Mouse (Mus musculus) brown adipose tissue, adult 24 weeks (tissue): Measurements from ENCODE around the gene Dnajb4. TPM values are rescaled to one million over a fixed set of nuclear protein-coding genes. Genes with fewer than 3 reads are reported as not detected.
"Not testable (repeated sequence)": the region's sequence is repeated elsewhere in the genome, so short reads cannot be mapped to it uniquely, and the experiment has no call there.

Experiments used
- H3K27ac ChIP-seq: fragments of 200-500 bp; replicated peaks from 2 replicates; pipeline ENCODE4 v1.5.1; 2012; ENCODE audit warnings: low read depth, mild to moderate bottlenecking, low read length
- H3K4me1 ChIP-seq: fragments of 200-500 bp; 2 replicates; pipeline ENCODE4 v1.6.1; 2012; ENCODE audit warnings: low read length, mixed read lengths; ENCODE audit not compliant: control insufficient read depth, insufficient read depth, insufficient read length
- H3K4me3 ChIP-seq: fragments of 200-500 bp; 2 replicates; pipeline ENCODE4 v1.5.1; 2012; ENCODE audit warnings: low read depth, mild to moderate bottlenecking, low read length, moderate library complexity; ENCODE audit not compliant: insufficient read depth
- polyA plus RNA-seq: library from polyadenylated mRNA; stranded (reverse); fragments of >200 nt; gene quantifications from 2 replicates; pipeline ENCODE4 v1.2.4, GENCODE M21; 2012; ENCODE audit not compliant: missing spikeins, insufficient read depth, insufficient read length

Gene Dnajb4
- polyA plus RNA-seq, 1 experiment = 40.7 TPM

GRCm38 (mm10) chr3:152197246-152197645 is 12.9 kb downstream of the Dnajb4 start:
- H3K4me1 ChIP-seq, H3K4me3 ChIP-seq, H3K27ac ChIP-seq: not testable (repeated sequence)

GRCm38 (mm10) chr3:152193635-152194097 is 16.4 kb downstream of the Dnajb4 start:
- peak overlapping the region; percentile 61 for H3K4me3 ChIP-seq
- H3K4me1 ChIP-seq = peaks cover 8% of the 10 kb centered on the region
- H3K27ac ChIP-seq = peak overlapping the region; percentile 68

GRCm38 (mm10) chr3:152193177-152193576 is 16.9 kb downstream of the Dnajb4 start:
- peak overlapping the region; percentile 68 for H3K27ac ChIP-seq

GRCm38 (mm10) chr3:152192238-152192931 is 17.7 kb downstream of the Dnajb4 start:
- H3K4me3 ChIP-seq = peak overlapping the region; percentile 67
- H3K4me1 ChIP-seq = peaks cover 8% of the 10 kb centered on the region
- H3K27ac ChIP-seq = peak overlapping the region; percentile 50

More at GRCm38 (mm10) chr3:152193177-152193576, 16.9 kb downstream of the Dnajb4 start:
- H3K4me3 ChIP-seq = peak overlapping the region; percentile 61
- peaks cover 8% of the 10 kb centered on the region for H3K4me1 ChIP-seq

GRCm38 (mm10) chr3:152191791-152192237 is 18.3 kb downstream of the Dnajb4 start:
- peak overlapping the region; percentile 67 for H3K4me3 ChIP-seq
- H3K27ac ChIP-seq = peak overlapping the region; percentile 50
- H3K4me1 ChIP-seq = peaks cover 9% of the 10 kb centered on the region

GRCm38 (mm10) chr3:152190679-152191477 is 19.2 kb downstream of the Dnajb4 start:
- Histone ChIP-seq H3K4me1 (peaks cover 9% of the 10 kb centered on the region), H3K4me3 (peak overlapping the region; percentile 51)

GRCm38 (mm10) chr3:152189306-152189705 is 20.8 kb downstream of the Dnajb4 start:
- Histone ChIP-seq H3K27ac (0 out of 2 replicates have a peak overlapping the region, but pooled peaks have one; percentile 2), H3K4me3 (no peak overlapping the region), H3K4me1 (peaks cover 9% of the 10 kb centered on the region)

More at GRCm38 (mm10) chr3:152190679-152191477, 19.2 kb downstream of the Dnajb4 start:
- 0 out of 2 replicates have a peak overlapping the region, but pooled peaks have one; percentile 65 for H3K27ac ChIP-seq

GRCm38 (mm10) chr3:152186106-152186505 is 24.0 kb downstream of the Dnajb4 start:
- Histone ChIP-seq H3K4me1 (peaks cover 9% of the 10 kb centered on the region), H3K4me3 (no peak overlapping the region), H3K27ac (no peak overlapping the region)

GRCm38 (mm10) chr3:152183522-152183921 is 26.6 kb downstream of the Dnajb4 start:
- peaks cover 2% of the 10 kb centered on the region; the same call in 1 of the 2 replicates for H3K4me1 ChIP-seq

GRCm38 (mm10) chr3:152180624-152181023 is 29.5 kb downstream of the Dnajb4 start:
- Histone ChIP-seq H3K4me3 (no peak overlapping the region), H3K27ac (no peak overlapping the region), H3K4me1 (no peaks in the 10 kb centered on the region)

More at GRCm38 (mm10) chr3:152183522-152183921, 26.6 kb downstream of the Dnajb4 start:
- H3K27ac ChIP-seq = no peak overlapping the region
- H3K4me3 ChIP-seq = no peak overlapping the region

- H3K4me1 ChIP-seq = no peaks in the 10 kb centered on the region
- no peak overlapping the region for H3K27ac ChIP-seq
- H3K4me3 ChIP-seq = no peak overlapping the region
Observed at GRCm38 (mm10) chr3:152179285-152179684, 30.8 kb downstream of the Dnajb4 start.

GRCm38 (mm10) chr3:152178816-152179215 is 31.3 kb downstream of the Dnajb4 start:
- no peak overlapping the region for H3K27ac ChIP-seq
- H3K4me3 ChIP-seq = no peak overlapping the region
- H3K4me1 ChIP-seq = no peaks in the 10 kb centered on the region

- no peak overlapping the region for H3K4me3 ChIP-seq
- no peak overlapping the region for H3K27ac ChIP-seq
- H3K4me1 ChIP-seq = no peaks in the 10 kb centered on the region
Observed at GRCm38 (mm10) chr3:152172322-152172935, 37.7 kb downstream of the Dnajb4 start.

- H3K4me3 ChIP-seq = no peak overlapping the region
- no peaks in the 10 kb centered on the region for H3K4me1 ChIP-seq
- H3K27ac ChIP-seq = no peak overlapping the region
Observed at GRCm38 (mm10) chr3:152171862-152172261, 38.2 kb downstream of the Dnajb4 start.

- Histone ChIP-seq H3K27ac (no peak overlapping the region), H3K4me1 (no peaks in the 10 kb centered on the region), H3K4me3 (no peak overlapping the region)
Observed at GRCm38 (mm10) chr3:152171236-152171635, 38.9 kb downstream of the Dnajb4 start.
